Comparison of ENCODE assay signal across 31 mouse cellular contexts in the genomic region with DNA sequence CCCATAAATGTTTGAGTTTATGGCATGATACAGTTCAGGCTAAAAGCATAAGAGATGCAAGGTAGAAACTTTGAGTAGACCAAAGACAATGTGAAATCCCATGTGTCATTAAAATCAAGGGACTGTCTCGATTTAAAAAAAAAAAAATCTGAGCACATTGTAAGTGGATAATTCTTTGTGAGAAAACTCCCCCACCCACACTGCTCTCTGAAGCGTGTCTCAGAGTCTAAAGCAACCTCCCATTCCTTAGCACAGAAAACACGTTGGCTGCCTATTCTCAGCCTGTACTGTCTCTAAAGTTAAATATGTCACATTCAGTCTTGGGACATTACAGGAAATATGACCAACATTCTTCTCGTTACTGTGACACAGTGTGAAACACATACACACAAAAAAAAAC. TPM values are rescaled to one million over a fixed set of nuclear protein-coding genes. Genes with fewer than 3 reads are reported as not detected.
DNase-seq lines count a peak whose midpoint lies in the region; ATAC-seq lines count a peak whose summit lies in the region.
"Had no signal": no experiment of that assay in that cellular context is flagged by ENCODE, and none has a peak within 500 bp of the region (broad histone marks: within the 10 kb centered on the region; RNA-seq: fewer than 3 reads in every experiment).

No protein-coding gene starts in this region.

- no peaks in the 10 kb centered on the region for H3K4me1 ChIP-seq in kidney, embryonic 15.5 days
- no peaks in the 10 kb centered on the region for H3K4me1 ChIP-seq in forebrain, embryonic 10.5 days
- H3K4me1 ChIP-seq in hindbrain, embryonic 14.5 days (replicated peaks; ENCODE audit: control insufficient read depth, insufficient read depth, low read length) = no peaks in the 10 kb centered on the region
- H3K4me1 ChIP-seq: forebrain, embryonic 12.5 days; heart, embryonic 12.5 days; hindbrain, embryonic 13.5 days; limb, embryonic 10.5 days; limb, embryonic 15.5 days; midbrain, embryonic 13.5 days; neural tube, embryonic 13.5 days had no signal

- no peaks in the 10 kb centered on the region for H3K9me3 ChIP-seq in kidney, embryonic 15.5 days (replicated peaks)
- no peaks in the 10 kb centered on the region for H3K9me3 ChIP-seq in forebrain, embryonic 10.5 days
- H3K9me3 ChIP-seq in hindbrain, embryonic 14.5 days (ENCODE audit: control insufficient read depth, low read length) = no peaks in the 10 kb centered on the region
- H3K9me3 ChIP-seq: forebrain, embryonic 12.5 days; heart, embryonic 12.5 days; hindbrain, embryonic 13.5 days; limb, embryonic 10.5 days; limb, embryonic 15.5 days; midbrain, embryonic 13.5 days; neural tube, embryonic 13.5 days had no signal

- H3K27ac ChIP-seq in kidney, embryonic 15.5 days = no peak overlapping the region
- no peak overlapping the region for H3K27ac ChIP-seq in forebrain, embryonic 10.5 days
- no peak overlapping the region for H3K27ac ChIP-seq in hindbrain, embryonic 14.5 days
- H3K27ac ChIP-seq: forebrain, embryonic 12.5 days; heart, adult 2 months; hindbrain, embryonic 13.5 days; kidney, postnatal 0 days; limb, embryonic 10.5 days; limb, embryonic 15.5 days; liver, embryonic 14.5 days; macrophage; midbrain, embryonic 13.5 days; neural tube, embryonic 13.5 days had no signal

- H3K27me3 ChIP-seq in kidney, embryonic 15.5 days = no peaks in the 10 kb centered on the region
- no peaks in the 10 kb centered on the region for H3K27me3 ChIP-seq in forebrain, embryonic 10.5 days (ENCODE audit: poor library complexity, severe bottlenecking)
- H3K27me3 ChIP-seq in hindbrain, embryonic 14.5 days (ENCODE audit: control insufficient read depth, insufficient read depth, low read length) = no peaks in the 10 kb centered on the region
- H3K27me3 ChIP-seq: forebrain, embryonic 12.5 days; heart, embryonic 12.5 days; hindbrain, embryonic 13.5 days; limb, embryonic 15.5 days; midbrain, embryonic 13.5 days; neural tube, embryonic 13.5 days had no signal

- H3K36me3 ChIP-seq in kidney, embryonic 15.5 days = no peaks in the 10 kb centered on the region
- no peaks in the 10 kb centered on the region for H3K36me3 ChIP-seq in forebrain, embryonic 10.5 days (replicated peaks)
- H3K36me3 ChIP-seq in hindbrain, embryonic 14.5 days (replicated peaks; ENCODE audit: control insufficient read depth, insufficient read depth) = no peaks in the 10 kb centered on the region
- H3K36me3 ChIP-seq: forebrain, embryonic 12.5 days; heart, embryonic 12.5 days; hindbrain, embryonic 13.5 days; limb, embryonic 10.5 days; limb, embryonic 15.5 days; midbrain, embryonic 13.5 days; neural tube, embryonic 13.5 days had no signal

- 0 out of 2 replicates have a peak, but pooled peaks have one; percentile 58 for ATAC-seq in kidney, embryonic 15.5 days (replicated peaks; ENCODE audit: low FRiP score)
- ATAC-seq in hindbrain, embryonic 14.5 days (ENCODE audit: low FRiP score) = no peak
- ATAC-seq: midbrain, embryonic 13.5 days had no signal

- no peak overlapping the region for H3K4me3 ChIP-seq in kidney, embryonic 15.5 days (replicated peaks)
- no peak overlapping the region for H3K4me3 ChIP-seq in forebrain, embryonic 10.5 days
- H3K4me3 ChIP-seq in hindbrain, embryonic 14.5 days (replicated peaks; ENCODE audit: low read length) = no peak overlapping the region
- H3K4me3 ChIP-seq: erythroblast, embryonic 14.5 days; forebrain, embryonic 12.5 days; heart, adult 2 months; heart, embryonic 12.5 days; hindbrain, embryonic 13.5 days; limb, embryonic 10.5 days; limb, embryonic 15.5 days; midbrain, embryonic 13.5 days; neural tube, embryonic 13.5 days had no signal

- no peak overlapping the region for H3K4me2 ChIP-seq in kidney, embryonic 15.5 days
- H3K4me2 ChIP-seq in hindbrain, embryonic 14.5 days (replicated peaks) = no peak overlapping the region
- H3K4me2 ChIP-seq: forebrain, embryonic 12.5 days; heart, embryonic 12.5 days; hindbrain, embryonic 13.5 days; limb, embryonic 15.5 days; midbrain, embryonic 13.5 days; neural tube, embryonic 13.5 days had no signal

- no peak overlapping the region for H3K9ac ChIP-seq in kidney, embryonic 15.5 days
- no peak overlapping the region for H3K9ac ChIP-seq in hindbrain, embryonic 14.5 days
- H3K9ac ChIP-seq: forebrain, embryonic 12.5 days; heart, embryonic 12.5 days; hindbrain, embryonic 13.5 days; limb, embryonic 15.5 days; liver, embryonic 14.5 days; midbrain, embryonic 13.5 days; neural tube, embryonic 13.5 days had no signal

- 53% methylated on average over 4 of the region's 4 CpGs for WGBS in kidney, embryonic 15.5 days
- 84% methylated on average over 4 of the region's 4 CpGs for WGBS in forebrain, embryonic 10.5 days
- 74% methylated on average over 4 of the region's 4 CpGs for WGBS in hindbrain, embryonic 14.5 days

- DNase-seq in kidney, adult 11 months = no peak
- peak; percentile 40 for DNase-seq in CD4-positive, CD25-positive, alpha-beta regulatory T cell, adult 2 months (ENCODE audit: low read depth, low spot score)
- DNase-seq in induced T-regulatory cell, adult 2 months (ENCODE audit: low read depth) = peak; percentile 23
- no peak for DNase-seq in thymus, postnatal 0 days (ENCODE audit: low spot score)
- DNase-seq in forebrain, embryonic 10.5 days (ENCODE audit: extremely low spot score, low spot score) = no peak
- no peak for DNase-seq in hindbrain, embryonic 14.5 days (ENCODE audit: low spot score)
- DNase-seq: adrenal gland, postnatal 36 days; cerebellum, adult 2 months; cerebellum, postnatal 14 days; gastrocnemius, postnatal 25 days; heart, adult 2 months; heart, postnatal 4 days; kidney, adult 2 months; kidney, postnatal 4 days; lung, adult 2 months; lung, postnatal 10 days; retina, postnatal 1 day; spleen, adult 18-20 months; thymus, postnatal 14 days had no signal

RNA-seq across cellular contexts. Expression of gene Mrpl39, which starts 53.6 kb away (rescaled TPM):
- 48.0 and 51.9 TPM in 2 replicates for polyA plus RNA-seq in kidney, embryonic 15.5 days (2015; fragmentation: Nextera tagmentation; extraction: Ambion mirVana)
- polyA plus RNA-seq in thymus, postnatal 0 days (2015; fragmentation: Nextera tagmentation; extraction: Ambion mirVana) = 46.2 and 57.5 TPM in 2 replicates
- polyA plus RNA-seq in forebrain, embryonic 10.5 days (2016; fragmentation: Nextera tagmentation; extraction: Ambion mirVana) = 60.5 and 61.0 TPM in 2 replicates
- 38.0 and 38.1 TPM in 2 replicates for polyA plus RNA-seq in hindbrain, embryonic 14.5 days (2014; fragmentation: Nextera tagmentation; extraction: Ambion mirVana)

Comparison
In these comparisons a context has a peak if more than half of its experiments do, and no peak if none do; other contexts are left out.
1. DNase-seq: peak in CD4-positive, CD25-positive, alpha-beta regulatory T cell, adult 2 months (single experiment) and induced T-regulatory cell, adult 2 months (single experiment); none in kidney, adult 11 months (single experiment), thymus, postnatal 0 days (single experiment), forebrain, embryonic 10.5 days (single experiment) and hindbrain, embryonic 14.5 days (single experiment).